Mouse (Mus musculus): ENCODE data around the gene Ltbp4. TPM values are rescaled to one million over a fixed set of nuclear protein-coding genes. Genes with fewer than 3 reads are reported as not detected.

Gene Ltbp4
- polyA plus RNA-seq, 1 experiment, result 28.2 TPM

DNA sequence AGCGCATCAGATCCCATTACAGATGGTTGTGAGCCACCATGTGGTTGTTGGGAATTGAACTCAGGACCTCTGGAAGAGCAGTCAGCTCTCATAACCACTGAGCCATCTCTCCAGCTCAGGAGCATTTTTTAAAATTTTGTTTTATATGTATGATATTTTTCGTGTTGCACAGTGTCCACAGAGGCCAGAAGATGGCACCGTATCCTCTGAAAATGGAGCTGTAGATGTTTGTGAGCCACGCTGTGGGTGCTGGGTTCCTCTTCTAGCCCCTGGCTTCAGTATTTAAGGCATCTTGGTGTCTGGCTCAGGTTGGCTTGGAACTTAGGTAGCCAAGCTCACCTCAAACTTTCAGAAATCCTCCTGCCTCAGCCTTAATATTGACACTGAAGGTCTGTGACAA, 41.0 kb downstream of the Ltbp4 start:
- Histone ChIP-seq H3K27ac (ENCODE audit: insufficient read depth, low read length) (no peak overlapping the region), H3K4me3 (replicated peaks; ENCODE audit: insufficient read depth, low read depth, low read length) (no peak overlapping the region), H3K4me1 (ENCODE audit: control insufficient read depth, insufficient read depth, low read length) (peaks cover 5% of the 10 kb centered on the region), H3K27me3 (ENCODE audit: control insufficient read depth, insufficient read depth, low read length) (no peaks in the 10 kb centered on the region)
- no peak for DNase-seq
- TF ChIP-seq CTCF (IDR thresholded peaks at IDR 0.05; ENCODE audit: borderline replicate concordance, insufficient read depth, low read depth, low read length) (no peak), POLR2A (IDR thresholded peaks at IDR 0.05; ENCODE audit: borderline replicate concordance, insufficient read depth, low read length) (no peak)
- 86% methylated on average over 4 of the region's 4 CpGs for WGBS

DNA sequence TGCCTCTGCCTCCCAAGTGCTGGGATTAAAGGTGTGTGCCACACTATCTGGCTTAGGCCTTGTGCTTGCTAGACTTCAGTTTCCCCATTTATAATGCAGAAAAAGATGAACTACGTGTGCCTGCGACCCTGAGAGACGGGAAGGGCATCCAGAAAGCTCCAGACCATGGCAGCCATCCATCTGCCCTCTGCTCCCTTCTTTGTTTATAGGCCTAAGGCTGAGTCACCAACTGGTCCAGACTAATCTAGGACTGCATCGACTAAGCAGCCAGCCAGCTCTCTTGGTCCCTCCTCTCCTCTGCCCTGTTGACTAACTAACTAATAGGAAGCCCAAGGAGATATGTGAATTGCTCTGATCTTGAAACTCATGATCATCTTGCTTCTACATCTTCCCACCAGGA, 41.5 kb downstream of the Ltbp4 start:
- no peaks in the 10 kb centered on the region for H3K27me3 ChIP-seq (ENCODE audit: control insufficient read depth, insufficient read depth, low read length)
- H3K27ac ChIP-seq (ENCODE audit: insufficient read depth, low read length), result no peak overlapping the region
- H3K4me1 ChIP-seq (ENCODE audit: control insufficient read depth, insufficient read depth, low read length), result peaks cover 5% of the 10 kb centered on the region
- DNase-seq, result no peak
- 58% methylated on average over 4 of the region's 4 CpGs for WGBS
- H3K4me3 ChIP-seq (replicated peaks; ENCODE audit: insufficient read depth, low read depth, low read length), result no peak overlapping the region
- no peak for TF ChIP-seq POLR2A (IDR thresholded peaks at IDR 0.05; ENCODE audit: borderline replicate concordance, insufficient read depth, low read length)
- no peak for TF ChIP-seq CTCF (IDR thresholded peaks at IDR 0.05; ENCODE audit: borderline replicate concordance, insufficient read depth, low read depth, low read length)

DNA sequence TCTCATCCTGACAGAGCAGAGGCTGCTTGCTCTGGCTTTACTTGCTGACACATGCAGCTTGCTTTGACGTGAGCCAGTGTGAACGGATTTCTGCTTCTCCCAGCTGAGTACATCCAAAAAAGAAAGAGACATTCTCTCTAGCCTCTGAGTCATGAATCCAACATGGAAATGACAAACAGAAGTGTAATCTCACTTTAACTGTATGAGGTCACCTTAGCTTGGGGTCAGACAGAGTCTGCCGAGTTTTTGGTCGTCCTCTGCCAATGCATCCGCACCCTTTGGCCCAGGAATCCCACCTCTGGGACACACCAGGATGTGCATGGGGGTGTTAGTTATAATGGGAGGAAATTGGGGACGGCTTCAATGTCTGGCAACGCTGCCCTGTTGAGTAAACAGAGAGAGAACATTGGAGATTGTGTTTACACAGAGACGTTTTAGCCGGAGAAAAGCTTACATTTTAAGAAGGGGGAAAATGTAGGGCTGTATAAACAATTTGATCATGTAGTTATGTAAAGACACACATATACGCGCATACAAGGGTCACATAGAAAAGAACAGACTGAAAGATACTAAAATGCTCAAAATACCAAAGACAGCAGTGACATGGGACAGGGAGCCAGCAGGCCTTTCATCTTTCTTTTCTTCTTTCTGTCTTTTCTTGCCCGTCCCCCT, 45.6 kb downstream of the Ltbp4 start:
- Histone ChIP-seq H3K4me1 (ENCODE audit: control insufficient read depth, insufficient read depth, low read length) (no peaks in the 10 kb centered on the region), H3K27ac (ENCODE audit: insufficient read depth, low read length) (no peak overlapping the region), H3K4me3 (replicated peaks; ENCODE audit: insufficient read depth, low read depth, low read length) (no peak overlapping the region), H3K27me3 (ENCODE audit: control insufficient read depth, insufficient read depth, low read length) (no peaks in the 10 kb centered on the region)
- TF ChIP-seq CTCF (IDR thresholded peaks at IDR 0.05; ENCODE audit: borderline replicate concordance, insufficient read depth, low read depth, low read length), result no peak
- TF ChIP-seq POLR2A (IDR thresholded peaks at IDR 0.05; ENCODE audit: borderline replicate concordance, insufficient read depth, low read length), result no peak
- DNase-seq, result no peak
- WGBS, result 73% methylated on average over 12 of the region's 12 CpGs

DNA sequence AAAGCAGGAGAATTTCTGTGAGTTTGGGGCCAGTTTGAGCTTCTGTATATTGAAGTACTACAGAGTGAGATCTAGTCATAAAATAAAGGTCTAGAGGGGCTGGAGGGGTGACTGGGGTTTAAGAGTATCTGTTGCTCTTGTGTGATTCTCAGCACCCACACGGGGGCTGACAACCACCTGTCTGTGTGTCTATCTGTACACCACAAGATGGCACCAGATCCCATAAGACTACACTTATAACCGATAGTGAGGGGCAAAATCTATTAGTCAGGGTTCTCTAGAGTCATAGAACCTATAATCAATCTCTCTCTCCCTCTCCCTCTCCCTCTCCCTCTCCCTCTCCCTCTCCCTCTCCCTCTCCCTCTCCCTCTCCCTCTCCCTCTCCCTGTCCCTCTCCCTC, 46.9 kb downstream of the Ltbp4 start:
- WGBS, result 67% methylated on average over 2 of the region's 2 CpGs

DNA sequence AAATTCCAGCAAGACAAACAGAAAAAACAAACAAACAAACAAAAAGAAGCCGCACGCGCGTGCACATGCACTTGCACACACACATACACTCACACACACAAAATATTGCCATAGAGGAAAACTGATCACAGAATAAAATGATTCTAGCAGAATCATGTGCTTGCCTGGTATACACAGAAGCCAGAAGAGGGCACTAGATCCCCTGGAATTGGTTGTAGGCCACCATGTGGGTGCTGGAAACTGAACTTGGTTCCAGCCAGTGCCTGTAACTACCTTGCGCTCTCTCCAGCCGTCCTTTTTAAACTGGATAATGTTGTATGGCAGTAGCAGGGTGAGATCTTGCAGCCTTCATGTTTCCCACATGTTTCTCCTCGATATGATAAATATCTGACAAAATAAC, 48.8 kb downstream of the Ltbp4 start:
- no peak overlapping the region for H3K4me3 ChIP-seq (replicated peaks; ENCODE audit: insufficient read depth, low read depth, low read length)
- 89% methylated on average over 7 of the region's 7 CpGs for WGBS
- no peak overlapping the region for H3K27ac ChIP-seq (ENCODE audit: insufficient read depth, low read length)
- H3K27me3 ChIP-seq (ENCODE audit: control insufficient read depth, insufficient read depth, low read length), result no peaks in the 10 kb centered on the region
- no peak for TF ChIP-seq POLR2A (IDR thresholded peaks at IDR 0.05; ENCODE audit: borderline replicate concordance, insufficient read depth, low read length)
- no peak for TF ChIP-seq CTCF (IDR thresholded peaks at IDR 0.05; ENCODE audit: borderline replicate concordance, insufficient read depth, low read depth, low read length)
- DNase-seq, result no peak
- no peaks in the 10 kb centered on the region for H3K4me1 ChIP-seq (ENCODE audit: control insufficient read depth, insufficient read depth, low read length)

More for the DNA sequence above, 46.9 kb downstream of the Ltbp4 start:
- Histone ChIP-seq H3K27me3 (ENCODE audit: control insufficient read depth, insufficient read depth, low read length) (no peaks in the 10 kb centered on the region), H3K27ac (ENCODE audit: insufficient read depth, low read length) (no peak overlapping the region), H3K4me1 (ENCODE audit: control insufficient read depth, insufficient read depth, low read length) (no peaks in the 10 kb centered on the region), H3K4me3 (replicated peaks; ENCODE audit: insufficient read depth, low read depth, low read length) (no peak overlapping the region)
- TF ChIP-seq POLR2A (IDR thresholded peaks at IDR 0.05; ENCODE audit: borderline replicate concordance, insufficient read depth, low read length) (no peak), CTCF (IDR thresholded peaks at IDR 0.05; ENCODE audit: borderline replicate concordance, insufficient read depth, low read depth, low read length) (no peak)
- no peak for DNase-seq

DNA sequence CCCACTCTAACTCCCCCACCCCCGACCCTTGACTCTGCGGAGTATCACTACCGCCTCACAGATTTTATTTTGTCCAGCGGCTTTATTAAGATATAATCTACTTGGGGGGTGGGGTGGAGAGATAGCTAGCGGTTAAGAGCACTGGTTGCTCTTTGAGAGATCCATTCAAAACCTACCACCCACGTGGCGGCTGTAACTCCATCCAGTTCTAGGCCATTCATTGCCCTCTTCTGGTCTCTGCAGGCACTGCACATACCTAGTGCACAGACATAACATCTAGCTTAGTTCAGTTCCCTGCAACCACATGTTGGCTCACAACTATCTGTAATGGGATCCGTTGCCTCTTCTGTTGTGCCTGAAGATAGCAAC, 51.8 kb downstream of the Ltbp4 start:
- H3K4me3 ChIP-seq (replicated peaks; ENCODE audit: insufficient read depth, low read depth, low read length), result no peak overlapping the region
- WGBS, result 5% methylated on average over 8 of the region's 8 CpGs
- H3K27ac ChIP-seq (ENCODE audit: insufficient read depth, low read length), result no peak overlapping the region
- H3K4me1 ChIP-seq (ENCODE audit: control insufficient read depth, insufficient read depth, low read length), result no peaks in the 10 kb centered on the region
- DNase-seq, result peak; percentile 55 to 61
- H3K27me3 ChIP-seq (ENCODE audit: control insufficient read depth, insufficient read depth, low read length), result no peaks in the 10 kb centered on the region
- TF ChIP-seq CTCF (IDR thresholded peaks at IDR 0.05; ENCODE audit: borderline replicate concordance, insufficient read depth, low read depth, low read length) (peak; percentile 73), POLR2A (IDR thresholded peaks at IDR 0.05; ENCODE audit: borderline replicate concordance, insufficient read depth, low read length) (no peak)

DNA sequence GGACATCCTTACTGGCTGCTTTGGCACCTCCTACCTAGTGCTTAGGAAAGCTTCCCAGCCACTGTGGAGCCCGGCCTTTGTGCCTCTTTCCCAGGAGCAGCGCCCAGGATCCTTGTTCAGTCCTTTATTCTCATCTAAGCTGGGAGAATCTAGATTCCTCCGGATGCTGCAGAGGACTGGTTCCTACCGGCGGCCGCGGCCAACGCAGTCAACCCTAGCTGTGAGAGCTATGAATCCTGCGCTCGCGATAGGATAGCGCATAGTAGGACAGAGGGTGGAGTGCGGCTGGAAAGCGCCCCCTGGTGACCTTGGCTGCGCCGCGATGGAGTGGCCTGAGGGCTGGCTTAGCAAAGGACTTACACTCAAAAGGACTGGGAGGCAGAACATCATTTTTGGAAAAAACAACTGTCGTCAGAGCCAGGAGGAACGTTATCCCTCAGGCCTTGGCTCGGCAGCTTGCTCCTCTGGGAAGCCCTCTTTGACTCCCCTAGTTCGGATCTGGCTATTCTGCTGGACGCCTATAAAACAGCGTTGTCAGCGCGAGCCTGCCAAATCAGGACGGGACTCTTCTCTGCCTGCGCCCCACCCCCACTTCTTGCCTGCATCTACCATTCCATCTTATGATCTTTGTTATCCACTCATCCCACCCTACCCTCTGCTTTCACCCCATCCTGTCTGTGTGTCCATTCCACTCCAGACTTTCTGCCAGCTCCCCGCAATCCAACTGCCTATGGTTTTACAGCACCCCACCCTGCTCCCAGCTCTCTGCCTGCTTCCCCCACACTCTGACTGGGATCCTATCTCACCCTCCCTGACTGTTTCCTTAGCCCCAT, 52.4 kb downstream of the Ltbp4 start:
- TF ChIP-seq CTCF (IDR thresholded peaks at IDR 0.05; ENCODE audit: borderline replicate concordance, insufficient read depth, low read depth, low read length), result peak; percentile 42; the same call in 1 of the 2 replicates
- no peak for TF ChIP-seq POLR2A (IDR thresholded peaks at IDR 0.05; ENCODE audit: borderline replicate concordance, insufficient read depth, low read length)
- WGBS, result 4% methylated on average over 28 of the region's 28 CpGs
- H3K4me1 ChIP-seq (ENCODE audit: control insufficient read depth, insufficient read depth, low read length), result no peaks in the 10 kb centered on the region
- peak; percentile 37 to 46 for DNase-seq
- no peaks in the 10 kb centered on the region for H3K27me3 ChIP-seq (ENCODE audit: control insufficient read depth, insufficient read depth, low read length)
- H3K4me3 ChIP-seq (replicated peaks; ENCODE audit: insufficient read depth, low read depth, low read length), result no peak overlapping the region
- no peak overlapping the region for H3K27ac ChIP-seq (ENCODE audit: insufficient read depth, low read length)

DNA sequence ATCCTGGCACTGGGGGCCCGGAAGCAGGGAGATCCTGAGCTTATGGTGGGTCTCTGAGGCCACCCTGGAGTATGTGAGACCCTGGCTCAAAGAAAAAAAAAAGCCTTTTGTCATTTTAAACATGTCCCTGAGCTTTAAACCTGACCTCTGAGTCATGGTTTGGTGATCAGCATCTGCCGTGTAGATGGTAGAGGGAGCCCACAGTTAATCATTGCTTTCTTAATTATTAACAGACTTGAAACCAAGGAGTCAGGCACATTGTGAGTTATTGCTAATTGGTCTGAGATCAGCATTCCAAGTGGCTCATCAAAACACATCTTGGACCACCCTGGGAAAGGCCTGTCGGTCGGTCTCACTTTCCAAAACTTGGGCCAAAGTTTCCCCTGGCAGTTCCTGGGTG, 55.3 kb downstream of the Ltbp4 start:
- Histone ChIP-seq H3K4me3 (replicated peaks; ENCODE audit: insufficient read depth, low read depth, low read length) (no peak overlapping the region), H3K27me3 (ENCODE audit: control insufficient read depth, insufficient read depth, low read length) (no peaks in the 10 kb centered on the region), H3K4me1 (ENCODE audit: control insufficient read depth, insufficient read depth, low read length) (no peaks in the 10 kb centered on the region), H3K27ac (ENCODE audit: insufficient read depth, low read length) (no peak overlapping the region)
- TF ChIP-seq POLR2A (IDR thresholded peaks at IDR 0.05; ENCODE audit: borderline replicate concordance, insufficient read depth, low read length), result no peak
- TF ChIP-seq CTCF (IDR thresholded peaks at IDR 0.05; ENCODE audit: borderline replicate concordance, insufficient read depth, low read depth, low read length), result no peak
- DNase-seq, result no peak
- WGBS, result 64% methylated on average over 4 of the region's 4 CpGs

Measured in cerebellum, adult 2 months (tissue).